Mouse (Mus musculus) liver, embryonic 14.5 days (tissue): ENCODE data around the gene Rpl18.

Experiments used
- CTCF ChIP-seq: IDR thresholded peaks from 2 replicates; pipeline ENCODE4 v1.5.1; 2016; ENCODE audit warnings: antibody characterized with exemption, low read depth, control low read depth
- EP300 ChIP-seq: IDR thresholded peaks from 2 replicates; pipeline ENCODE4 v1.6.1; 2016; ENCODE audit warnings: antibody characterized with exemption, low read depth

DNA sequence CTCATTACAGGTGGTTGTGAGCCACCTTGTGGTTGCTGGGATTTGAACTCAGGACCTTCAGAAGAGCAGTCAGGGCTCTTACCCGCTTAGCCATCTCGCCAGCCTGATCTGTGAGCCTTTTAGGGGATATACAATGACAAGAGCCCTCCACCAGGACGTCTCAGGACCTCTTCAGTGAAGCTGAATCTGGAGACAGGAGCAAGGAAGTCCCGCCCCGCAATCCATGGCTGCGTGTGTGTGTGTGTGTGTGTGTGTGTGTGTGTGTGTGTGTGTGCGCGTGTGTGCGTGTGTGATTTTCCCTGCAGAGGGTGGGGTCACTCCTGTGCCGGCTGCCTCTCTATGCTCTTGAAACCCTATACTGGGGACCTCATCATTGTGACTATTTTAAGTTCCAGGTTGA, 24.6 kb downstream of the Rpl18 start:
- no peak for TF ChIP-seq CTCF
- no peak for TF ChIP-seq EP300
